Mouse (Mus musculus) embryonic facial prominence, embryonic 11.5 days (tissue): ENCODE measurements around the gene BC035947. TPM values are rescaled to one million over a fixed set of nuclear protein-coding genes. Genes with fewer than 3 reads are reported as not detected.
"Not testable (repeated sequence)": the region's sequence is repeated elsewhere in the genome, so short reads cannot be mapped to it uniquely, and the experiment has no call there.

Experiments
- ATAC-seq: fragments of 200-750 bp; cut with Nextera tagmentation; replicated peaks from 2 replicates; pipeline ENCODE4 v1.8.0; 2017; ENCODE audit warnings: low read depth; ENCODE audit not compliant: insufficient number of reproducible peaks, low FRiP score, low TSS enrichment
- DNase-seq: peaks from one replicate; pipeline ENCODE4 v3.0.0-alpha.2; 2015; ENCODE audit warnings: low spot score
- H3K27ac ChIP-seq: fragments of 300-500 bp; sonication (generic); replicated peaks from 2 replicates; pipeline ENCODE4 v1.5.1; 2014; ENCODE audit warnings: mild to moderate bottlenecking, low read depth, low read length, control low read depth
- H3K27me3 ChIP-seq: fragments of 300-500 bp; sonication (generic); 2 replicates; pipeline ENCODE4 v1.6.1; 2014; ENCODE audit warnings: mild to moderate bottlenecking, low read length, moderate library complexity, mixed read lengths; ENCODE audit not compliant: control insufficient read depth, insufficient read depth
- H3K36me3 ChIP-seq: fragments of 300-500 bp; sonication (generic); replicated peaks from 2 replicates; pipeline ENCODE4 v1.6.1; 2014; ENCODE audit warnings: low read depth, mild to moderate bottlenecking, low read length, moderate library complexity, mixed read lengths; ENCODE audit not compliant: control insufficient read depth, insufficient read depth
- H3K4me1 ChIP-seq: fragments of 300-500 bp; sonication (generic); 2 replicates; pipeline ENCODE4 v1.6.1; 2014; ENCODE audit warnings: low read length, mixed read lengths; ENCODE audit not compliant: control insufficient read depth, insufficient read depth
- H3K4me2 ChIP-seq: fragments of 300-500 bp; sonication (generic); 2 replicates; pipeline ENCODE4 v1.6.1; 2014; ENCODE audit warnings: low read depth, mild to moderate bottlenecking, control low read depth, low read length, moderate library complexity
- H3K4me3 ChIP-seq: fragments of 300-500 bp; sonication (generic); 2 replicates; pipeline ENCODE4 v1.5.1; 2014; ENCODE audit warnings: low read depth, low read length, control low read depth
- H3K9ac ChIP-seq: fragments of 300-500 bp; sonication (generic); replicated peaks from 2 replicates; pipeline ENCODE4 v1.6.1; 2014; ENCODE audit warnings: mild to moderate bottlenecking, control low read depth, low read length
- H3K9me3 ChIP-seq: fragments of 300-500 bp; sonication (generic); replicated peaks from 2 replicates; pipeline ENCODE4 v1.6.1; 2016; ENCODE audit warnings: mild to moderate bottlenecking, low read length, inconsistent platforms, mixed read lengths; ENCODE audit not compliant: control insufficient read depth
- WGBS: fragments of 180-500 bp; shearing (Covaris S2); extraction: QIAGEN DNeasy Blood & Tissue Kit; methylation state at CpG from one replicate; pipeline ENCODE4 v1.1.7; 2014; 5-methylcytosine and 5-hydroxymethylcytosine counted together
- polyA plus RNA-seq: library from polyadenylated mRNA; unstranded; fragments of >200 nt; fragmentation: Nextera tagmentation; extraction: Ambion mirVana; gene quantifications from 2 replicates; pipeline ENCODE4 v1.2.1, GENCODE M21; 2014

The BC035947 gene
- polyA plus RNA-seq, 1 experiment from 2014 or later = 0.43 TPM

DNA sequence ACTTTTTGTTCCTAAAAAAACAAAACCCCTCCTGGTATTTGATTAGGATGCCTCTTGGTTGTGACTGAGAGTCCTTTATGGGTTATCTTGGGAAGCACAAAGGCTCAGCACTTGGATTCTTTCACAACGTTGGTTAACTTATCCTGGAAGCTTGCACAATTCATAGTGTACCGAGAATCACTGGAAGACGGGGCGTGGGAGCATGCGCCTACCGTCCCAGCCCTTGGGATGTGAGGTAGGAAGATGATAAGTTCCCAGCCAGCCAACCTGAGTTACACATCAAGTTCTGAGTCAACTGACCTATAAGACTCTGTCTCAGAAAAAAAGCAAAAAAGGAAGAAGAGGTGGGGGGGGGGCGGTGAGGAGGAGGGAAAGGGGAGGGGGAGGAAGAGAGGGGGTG is 6.9 kb upstream of the BC035947 start:
- Histone ChIP-seq H3K36me3 (no peaks in the 10 kb centered on the region), H3K9ac (no peak overlapping the region), H3K4me3 (no peak overlapping the region), H3K27me3 (no peaks in the 10 kb centered on the region), H3K4me1 (no peaks in the 10 kb centered on the region), H3K4me2 (no peak overlapping the region), H3K9me3 (no peaks in the 10 kb centered on the region), H3K27ac (no peak overlapping the region)
- DNase-seq = no peak
- WGBS = 92% methylated on average over 7 of the region's 7 CpGs
- ATAC-seq = no peak

DNA sequence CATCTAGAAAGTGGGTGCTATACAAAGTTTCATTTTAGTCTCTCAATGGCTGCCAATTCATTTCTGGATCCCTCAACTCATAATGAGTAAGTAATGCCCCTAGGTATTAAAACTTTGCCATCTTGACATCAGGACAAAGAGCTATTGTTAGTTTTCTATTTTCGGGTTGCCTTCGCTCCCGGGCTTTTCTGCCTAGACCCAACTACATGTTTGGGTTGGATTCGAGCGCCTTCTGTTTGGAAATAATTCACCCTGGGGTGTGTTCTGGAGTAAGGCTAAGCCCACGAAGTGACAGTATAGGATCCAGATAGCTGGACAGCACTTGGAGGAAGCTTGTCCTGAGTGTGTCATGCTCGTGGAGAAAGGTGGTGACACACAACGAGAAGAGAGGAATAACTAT is 798 bp upstream of the BC035947 start:
- Histone ChIP-seq H3K4me1 (no peaks in the 10 kb centered on the region), H3K9me3 (no peaks in the 10 kb centered on the region), H3K4me2 (no peak overlapping the region), H3K27ac (no peak overlapping the region), H3K36me3 (no peaks in the 10 kb centered on the region), H3K27me3 (no peaks in the 10 kb centered on the region), H3K4me3 (no peak overlapping the region), H3K9ac (no peak overlapping the region)
- DNase-seq = no peak
- no peak for ATAC-seq
- 62% methylated on average over 8 of the region's 8 CpGs for WGBS

DNA sequence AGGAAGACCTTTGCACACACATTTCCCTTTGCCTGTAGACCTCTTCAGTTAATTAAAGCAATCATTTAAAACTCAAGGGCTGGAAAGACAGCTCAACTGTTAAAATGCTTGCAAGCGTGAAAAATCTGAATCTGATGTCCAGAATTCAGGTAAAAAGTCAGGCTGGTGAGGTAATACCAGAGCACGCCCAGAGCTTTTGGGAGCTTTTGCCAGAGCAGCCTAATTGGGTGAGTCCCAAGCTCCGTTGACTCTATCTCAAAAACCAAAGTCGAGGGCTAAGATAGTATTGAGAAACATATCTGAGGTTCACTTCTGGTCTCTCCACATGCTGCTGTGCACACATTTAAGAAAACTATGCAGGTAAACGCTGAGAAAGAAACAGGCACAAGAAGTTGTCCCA is 1.1 kb downstream of the BC035947 start, which contains the start of gene Mogat1:
Gene Mogat1 (plus strand): TSS at position 130 of the 400 bp plus-strand sequence.
- H3K27ac ChIP-seq = no peak within 1 kb of the TSS
- ATAC-seq = no peak
- H3K4me2 ChIP-seq = peak within 1 kb of the TSS; percentile 71
- no peaks in the 10 kb centered on the region for H3K9me3 ChIP-seq
- DNase-seq = no peak
- WGBS = 64% methylated on average over 5 of the region's 5 CpGs
- H3K27me3 ChIP-seq = no peaks in the 10 kb centered on the region
- H3K36me3 ChIP-seq = no peaks in the 10 kb centered on the region
- peak within 1 kb of the TSS; percentile 59 for H3K9ac ChIP-seq
- no peaks in the 10 kb centered on the region for H3K4me1 ChIP-seq
- H3K4me3 ChIP-seq = peak within 1 kb of the TSS; percentile 33

DNA sequence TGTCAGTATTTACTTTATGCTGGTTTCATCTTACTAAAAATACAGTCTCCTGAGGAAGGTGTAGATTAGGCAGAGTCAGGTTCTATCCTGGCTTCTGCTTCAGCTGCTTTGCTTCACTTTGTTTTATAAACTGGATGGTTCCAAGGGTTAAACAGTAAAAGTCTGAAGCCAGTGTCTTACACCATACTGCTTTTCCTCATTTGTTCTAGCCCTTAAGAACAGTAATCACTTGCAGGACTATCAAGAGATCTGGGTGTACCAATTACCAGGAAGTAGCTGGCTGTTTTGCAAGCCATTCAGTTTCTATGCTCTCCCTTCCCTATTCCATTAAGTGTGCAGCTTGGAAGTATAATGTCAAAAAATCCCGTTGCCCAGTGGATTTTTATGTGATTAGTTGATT is 4.8 kb downstream of the BC035947 start:
- H3K27ac ChIP-seq = no peak overlapping the region
- no peak overlapping the region for H3K4me2 ChIP-seq
- H3K9ac ChIP-seq = no peak overlapping the region
- 61% methylated on average over 1 of the region's 1 CpGs for WGBS
- no peak overlapping the region for H3K4me3 ChIP-seq
- no peaks in the 10 kb centered on the region for H3K36me3 ChIP-seq
- ATAC-seq (no peak), DNase-seq (no peak)
- no peaks in the 10 kb centered on the region for H3K27me3 ChIP-seq
- no peaks in the 10 kb centered on the region for H3K4me1 ChIP-seq
- no peaks in the 10 kb centered on the region for H3K9me3 ChIP-seq

DNA sequence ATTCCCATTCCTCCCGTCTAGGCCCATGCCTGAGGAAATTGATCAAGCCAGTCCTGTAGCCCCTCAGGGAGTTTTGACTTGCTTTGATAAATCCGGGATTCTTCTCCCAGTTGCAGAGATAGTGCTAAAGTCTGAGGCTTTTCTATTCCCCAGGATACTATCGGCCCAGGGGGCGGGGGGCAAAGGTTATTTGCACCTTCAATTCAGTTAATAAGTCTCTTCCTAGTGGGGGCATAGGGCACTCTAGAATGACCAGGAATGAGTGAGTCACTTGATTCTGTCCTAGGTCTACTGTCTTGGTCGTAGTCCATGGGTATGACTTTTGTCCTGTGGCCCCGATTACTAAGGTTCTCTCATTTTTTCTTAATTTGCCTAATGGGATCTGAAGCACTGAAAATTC is 9.4 kb downstream of the BC035947 start:
- Histone ChIP-seq H3K4me3 (no peak overlapping the region), H3K4me1 (no peaks in the 10 kb centered on the region), H3K9ac (no peak overlapping the region), H3K27me3 (no peaks in the 10 kb centered on the region), H3K4me2 (no peak overlapping the region), H3K9me3 (no peaks in the 10 kb centered on the region), H3K36me3 (no peaks in the 10 kb centered on the region), H3K27ac (no peak overlapping the region)
- no peak for DNase-seq
- ATAC-seq = no peak
- WGBS = 80% methylated on average over 6 of the region's 6 CpGs

DNA sequence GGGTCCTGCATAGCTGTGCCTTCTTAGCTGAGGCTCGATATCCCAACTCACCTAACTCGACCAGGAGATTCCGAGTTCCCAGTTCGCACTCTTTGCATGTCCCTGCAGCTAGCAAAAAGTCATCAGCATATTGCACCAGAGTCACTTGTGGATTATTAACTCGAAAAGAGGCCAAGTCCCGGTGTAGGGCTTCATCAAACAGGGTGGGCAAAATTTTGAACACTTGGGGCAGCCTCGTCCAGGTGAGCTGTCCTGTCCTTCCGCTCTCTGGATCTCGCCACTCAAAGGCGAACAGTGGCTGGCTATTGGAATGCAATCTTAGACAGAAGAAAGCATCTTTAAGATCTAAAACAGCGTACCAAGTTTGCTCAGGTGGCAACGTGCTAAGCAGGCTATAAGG is 10.1 kb downstream of the BC035947 start:
- ATAC-seq, H3K36me3 ChIP-seq, DNase-seq, H3K4me1 ChIP-seq, H3K9me3 ChIP-seq, H3K9ac ChIP-seq, H3K4me3 ChIP-seq, H3K27ac ChIP-seq, H3K4me2 ChIP-seq, H3K27me3 ChIP-seq: not testable (repeated sequence)
- WGBS = 90% methylated on average over 12 of the region's 12 CpGs

DNA sequence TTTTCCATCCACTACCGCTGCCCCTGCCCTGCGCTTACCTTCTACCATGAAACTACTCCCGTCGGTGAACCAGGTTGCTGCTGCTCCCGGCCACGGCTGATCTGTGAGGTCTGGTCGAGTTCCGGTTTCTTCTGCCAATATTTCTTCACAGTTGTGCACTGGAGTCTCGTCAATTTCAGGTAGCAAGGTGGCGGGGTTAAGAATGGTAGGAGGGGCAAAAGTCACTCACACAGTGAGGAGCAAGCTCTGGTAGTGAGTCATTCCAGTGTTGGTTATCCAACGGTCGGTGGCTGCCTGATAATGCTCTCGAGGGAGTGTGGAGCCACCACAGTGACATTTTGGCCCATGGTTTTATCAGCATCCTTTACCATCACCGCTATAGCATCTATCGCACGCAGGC is 10.9 kb downstream of the BC035947 start:
- H3K4me2 ChIP-seq = no peak overlapping the region
- H3K4me1 ChIP-seq = no peaks in the 10 kb centered on the region
- no peak for DNase-seq
- H3K4me3 ChIP-seq = no peak overlapping the region
- H3K9me3 ChIP-seq = no peaks in the 10 kb centered on the region
- H3K27me3 ChIP-seq = no peaks in the 10 kb centered on the region
- no peak overlapping the region for H3K27ac ChIP-seq
- H3K36me3 ChIP-seq = no peaks in the 10 kb centered on the region
- H3K9ac ChIP-seq = no peak overlapping the region
- WGBS = 93% methylated on average over 16 of the region's 16 CpGs
- no peak for ATAC-seq

DNA sequence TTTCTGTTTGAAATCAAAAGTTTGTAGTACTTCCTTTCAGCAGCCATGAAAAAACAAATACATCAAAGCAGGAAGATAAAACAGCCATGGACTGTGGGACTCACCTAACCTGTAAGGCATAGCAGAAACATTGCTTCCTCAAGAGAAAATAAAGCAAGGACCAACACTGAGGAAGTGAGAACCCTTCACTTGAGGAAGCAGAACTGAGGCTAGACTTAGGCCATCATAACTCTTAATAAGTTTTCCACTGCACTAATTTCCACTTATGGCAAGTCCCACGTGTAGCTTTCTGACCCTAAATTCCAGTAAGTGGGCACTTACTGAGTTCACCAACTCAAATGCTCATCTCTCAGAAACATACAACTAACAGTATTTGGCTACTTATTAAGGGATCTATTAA is 21.8 kb downstream of the BC035947 start:
- no peak overlapping the region for H3K9ac ChIP-seq
- no peaks in the 10 kb centered on the region for H3K27me3 ChIP-seq
- H3K27ac ChIP-seq = no peak overlapping the region
- ATAC-seq (no peak), DNase-seq (no peak)
- H3K36me3 ChIP-seq = no peaks in the 10 kb centered on the region
- H3K4me2 ChIP-seq = no peak overlapping the region
- no peaks in the 10 kb centered on the region for H3K9me3 ChIP-seq
- 86% methylated on average over 1 of the region's 1 CpGs for WGBS
- H3K4me3 ChIP-seq = no peak overlapping the region
- H3K4me1 ChIP-seq = no peaks in the 10 kb centered on the region; the same call in 1 of the 2 replicates
